Mouse (Mus musculus): ENCODE results near the gene Rln1.

The Rln1 gene

DNA sequence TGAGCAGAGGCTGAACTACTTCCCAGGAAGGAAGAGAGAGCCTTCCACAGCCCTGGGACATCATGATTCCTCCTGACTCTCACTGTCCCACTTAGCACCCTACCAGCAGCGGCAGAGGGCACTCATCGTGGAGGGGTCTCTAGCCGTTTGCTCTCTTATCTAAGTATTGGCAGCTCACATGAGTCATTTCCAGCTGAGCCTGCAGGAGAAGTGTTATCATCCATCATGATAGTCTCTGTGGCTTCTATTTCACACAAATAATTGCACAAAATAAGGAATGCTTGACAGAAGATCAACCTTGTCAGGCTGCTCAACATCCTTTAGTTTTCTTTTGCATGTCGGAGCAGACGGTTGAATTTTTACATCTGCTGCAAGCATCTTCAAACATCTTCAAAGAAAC, 25.8 kb upstream of the Rln1 start:
- no peak for DNase-seq

GRCm38 (mm10) chr19:29356281-29356680, 21.8 kb upstream of the Rln1 start:
- peak; percentile 16 to 47 for DNase-seq

- DNase-seq = peak; percentile 77 to 88
Measured at GRCm38 (mm10) chr19:29354895-29355877, 20.7 kb upstream of the Rln1 start.

- DNase-seq = no peak
Measured at GRCm38 (mm10) chr19:29350991-29351390, 16.5 kb upstream of the Rln1 start.

- no peak for DNase-seq
Measured at GRCm38 (mm10) chr19:29345636-29346035, 11.2 kb upstream of the Rln1 start.

GRCm38 (mm10) chr19:29344868-29345267, 10.4 kb upstream of the Rln1 start:
- DNase-seq = no peak

DNA sequence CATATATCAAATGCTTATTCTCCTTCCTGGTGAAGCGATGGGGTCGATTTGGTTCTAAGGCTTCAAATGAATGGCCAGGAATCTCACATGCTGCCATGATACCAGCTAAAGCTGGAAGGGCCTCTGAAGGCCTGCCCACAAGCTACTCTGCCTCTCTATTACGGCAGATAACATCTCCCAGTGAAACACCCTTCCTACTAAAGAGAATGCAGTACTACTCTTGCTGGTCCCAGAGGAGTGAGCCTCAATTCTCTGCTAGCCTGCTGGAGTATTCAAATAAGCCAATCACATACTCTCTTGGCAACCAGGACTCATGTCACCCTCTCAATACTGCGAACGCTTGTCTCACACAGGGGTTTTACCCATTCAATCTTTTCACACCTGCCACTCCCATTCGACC, 7.8 kb upstream of the Rln1 start:
- DNase-seq = no peak

DNA sequence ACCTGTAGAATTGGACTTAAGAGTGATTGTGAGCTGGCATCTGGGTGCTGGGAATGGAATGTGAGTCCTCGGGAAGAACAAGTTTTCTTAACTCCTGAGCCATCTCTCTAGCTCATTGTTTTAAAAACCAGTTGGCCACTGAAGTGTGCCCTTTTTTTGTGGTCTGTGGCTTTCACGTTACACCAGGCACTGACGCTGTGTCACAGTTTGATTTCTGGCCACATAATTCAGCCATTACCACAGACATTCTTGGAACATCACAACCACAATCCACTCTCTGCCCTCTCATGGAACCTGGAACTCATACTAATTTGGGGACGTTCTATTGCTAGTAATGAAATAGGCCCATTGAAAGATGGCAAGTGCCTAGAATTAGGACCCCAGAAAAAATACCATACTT, 6.6 kb upstream of the Rln1 start:
- DNase-seq = no peak

GRCm38 (mm10) chr19:29336624-29337023, 2.2 kb upstream of the Rln1 start:
- DNase-seq = no peak

DNA sequence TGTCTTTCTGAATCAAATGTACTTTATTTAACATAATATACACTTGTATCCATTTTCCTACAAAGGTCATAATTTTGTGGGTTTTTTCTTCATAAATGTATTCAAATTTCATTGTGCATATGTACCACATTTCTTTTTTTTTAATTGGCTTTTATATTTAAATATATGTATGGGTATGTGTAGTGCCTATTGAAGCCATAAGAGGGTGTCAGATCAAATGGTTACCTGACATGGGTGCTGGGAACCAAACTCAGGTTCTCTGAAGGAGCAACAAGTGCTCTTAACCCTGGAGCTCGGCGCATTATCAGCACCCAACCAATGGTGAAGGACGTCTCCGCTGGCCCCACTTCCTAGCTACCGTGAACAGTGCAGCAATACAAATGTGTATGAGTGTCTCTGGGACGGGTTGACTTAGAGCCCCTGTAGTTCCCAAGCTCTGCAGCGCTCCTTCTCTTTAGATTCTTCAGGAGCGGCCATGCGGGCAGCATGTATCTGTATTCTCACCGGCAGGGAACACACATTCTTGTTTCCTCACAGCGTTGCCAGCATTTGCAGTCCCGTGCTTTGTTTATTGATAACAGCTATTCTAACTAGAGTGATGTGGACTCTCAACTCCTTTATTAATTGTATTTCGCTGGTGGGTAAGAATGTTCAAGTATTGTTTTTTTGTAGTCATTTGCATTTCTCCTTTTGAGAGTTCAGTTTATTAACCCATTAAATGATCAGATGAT, 7.5 kb downstream of the Rln1 start:
- DNase-seq = no peak

GRCm38 (mm10) chr19:29326396-29326795, 8.1 kb downstream of the Rln1 start:
- no peak for DNase-seq

DNA sequence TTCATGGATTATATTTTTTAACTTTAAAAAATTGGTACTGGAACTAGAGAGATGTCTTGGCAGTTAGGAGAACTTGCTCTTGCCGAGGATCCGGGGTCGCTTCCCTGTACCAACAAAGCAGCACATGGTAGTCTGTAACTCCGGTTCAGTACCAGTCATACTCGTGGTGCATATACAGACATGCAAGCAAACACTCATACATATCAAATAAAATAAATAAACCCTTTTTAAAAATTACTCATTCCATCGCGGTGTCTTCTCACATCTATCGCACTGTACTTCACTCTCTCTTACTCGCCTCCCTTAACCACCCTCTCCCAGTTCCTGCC, 8.7 kb downstream of the Rln1 start:
- no peak for DNase-seq

GRCm38 (mm10) chr19:29325053-29325851, 9.2 kb downstream of the Rln1 start, which contains the start of gene Insl6:
TSS of gene Insl6 (minus strand) at chr19:29325356.
- peak; percentile 24 to 56 for DNase-seq

- DNase-seq = no peak
Measured at GRCm38 (mm10) chr19:29323416-29324049, 10.9 kb downstream of the Rln1 start.

DNA sequence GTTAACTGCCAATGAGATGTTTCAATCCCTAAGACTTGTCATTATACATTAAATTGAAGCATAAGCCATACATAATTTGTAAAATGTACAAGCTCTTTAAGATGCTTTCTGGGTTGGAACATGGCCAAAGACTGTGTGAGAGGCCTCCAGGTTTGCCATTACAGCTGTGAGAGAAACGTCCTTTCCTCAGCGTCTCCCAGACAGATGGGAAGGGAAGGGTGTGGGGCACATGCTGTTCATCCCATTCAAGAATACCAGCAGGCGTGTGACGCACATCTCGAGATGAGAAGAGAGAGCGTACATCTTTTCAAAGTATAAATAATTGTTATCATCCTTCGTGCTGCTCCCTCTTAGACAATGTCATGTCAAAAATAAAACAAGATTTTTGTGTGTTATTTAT, 21.8 kb downstream of the Rln1 start:
- no peak for DNase-seq

- DNase-seq = no peak
Measured at GRCm38 (mm10) chr19:29311791-29312190, 22.7 kb downstream of the Rln1 start.

DNA sequence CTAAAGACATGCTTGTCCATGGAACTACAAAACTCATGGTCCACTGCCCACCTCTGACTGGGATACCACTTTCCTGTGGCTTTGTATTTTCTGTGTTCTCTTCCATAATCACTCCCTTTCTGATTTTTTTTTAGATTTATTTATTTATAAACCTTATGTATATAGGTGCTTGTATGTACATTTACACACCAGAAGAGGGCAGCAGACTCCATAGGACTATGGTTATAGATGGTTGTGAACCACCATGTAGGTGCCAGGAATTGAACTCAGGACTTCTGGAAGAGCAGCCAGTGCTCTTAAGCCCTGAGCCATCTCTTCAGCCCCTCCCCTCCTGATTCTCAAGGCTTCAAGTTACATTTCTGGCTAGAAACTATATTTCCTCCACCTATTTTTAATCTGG, 25.6 kb downstream of the Rln1 start:
- DNase-seq = no peak

DNA sequence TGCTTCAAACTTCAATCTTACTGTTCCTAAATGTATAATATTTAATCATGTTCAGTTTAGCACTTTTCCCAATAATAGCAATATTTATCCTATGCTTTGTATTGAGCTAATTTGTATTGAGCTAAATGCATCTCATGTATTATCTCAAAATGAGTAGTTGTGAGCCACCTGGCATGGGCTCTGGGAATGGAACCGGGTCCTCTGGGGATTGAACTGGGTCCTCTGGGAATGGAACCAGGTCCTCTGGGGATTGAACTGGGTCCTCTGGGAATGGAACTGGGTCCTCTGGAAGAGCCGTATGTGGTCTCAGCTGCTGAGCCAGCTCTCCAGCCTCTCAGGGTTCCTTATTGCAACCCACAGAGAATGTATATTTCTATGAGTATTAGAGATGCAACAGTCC, 32.4 kb downstream of the Rln1 start:
- DNase-seq = no peak

- DNase-seq = no peak
Measured at GRCm38 (mm10) chr19:29300919-29301318, 33.6 kb downstream of the Rln1 start.

GRCm38 (mm10) chr19:29297366-29297765, 37.1 kb downstream of the Rln1 start:
- no peak for DNase-seq

- DNase-seq = no peak
Measured at GRCm38 (mm10) chr19:29296166-29296565, 38.3 kb downstream of the Rln1 start.

- DNase-seq = no peak
Measured at GRCm38 (mm10) chr19:29294756-29295155, 39.7 kb downstream of the Rln1 start.

DNA sequence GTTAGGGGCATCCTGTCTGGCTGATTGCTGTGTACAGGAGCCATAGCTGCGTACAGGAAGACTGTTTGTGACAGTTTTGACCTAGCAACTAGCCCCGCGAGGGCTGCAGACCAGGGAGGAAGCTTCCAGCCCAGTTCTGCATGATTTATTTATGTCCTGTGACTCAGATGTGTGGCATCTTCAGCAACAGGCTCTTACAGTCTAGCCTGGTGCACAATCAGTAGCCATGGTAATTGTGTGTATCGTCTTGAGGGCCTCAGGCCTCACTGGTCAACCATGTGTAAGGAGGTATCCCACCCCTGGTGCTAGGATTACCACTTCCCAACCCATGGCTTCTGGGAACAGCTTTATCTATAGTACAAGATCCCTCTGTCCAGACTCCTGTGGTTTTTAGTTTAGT, 41.9 kb downstream of the Rln1 start:
- DNase-seq = no peak
